In genomic region chr6:30486504-30486903, GRCm38 (mm10) we compare ENCODE assay signal across 23 mouse cellular contexts. TPM values are rescaled to one million over a fixed set of nuclear protein-coding genes. Genes with fewer than 3 reads are reported as not detected.
DNase-seq lines count a peak whose midpoint lies in the region; ATAC-seq and TF ChIP-seq lines count a peak whose summit lies in the region.
"Had no signal": no experiment of that assay in that cellular context is flagged by ENCODE, and none has a peak within 500 bp of the region (broad histone marks: within the 10 kb centered on the region; RNA-seq: fewer than 3 reads in every experiment).

No protein-coding gene starts in this region.

- intact Hi-C loops in heart, postnatal 36 days (cut with DNase I), result no loop called here

- H3K9me3 ChIP-seq in intestine, embryonic 15.5 days, result no peaks in the 10 kb centered on the region
- H3K9me3 ChIP-seq in intestine, postnatal 0 days (ENCODE audit: control insufficient read depth), result no peaks in the 10 kb centered on the region
- H3K9me3 ChIP-seq in stomach, embryonic 15.5 days, result no peaks in the 10 kb centered on the region
- no peaks in the 10 kb centered on the region for H3K9me3 ChIP-seq in stomach, postnatal 0 days (ENCODE audit: control insufficient read depth, low read length)
- H3K9me3 ChIP-seq in intestine, embryonic 16.5 days (ENCODE audit: control insufficient read depth, low read length), result no peaks in the 10 kb centered on the region
- H3K9me3 ChIP-seq: G1E had no signal

- no peak overlapping the region for H3K4me3 ChIP-seq in intestine, embryonic 15.5 days (replicated peaks)
- no peak overlapping the region for H3K4me3 ChIP-seq in intestine, postnatal 0 days (ENCODE audit: low read depth, low read length)
- H3K4me3 ChIP-seq in stomach, embryonic 15.5 days (replicated peaks), result no peak overlapping the region
- no peak overlapping the region for H3K4me3 ChIP-seq in stomach, postnatal 0 days (ENCODE audit: low read depth, low read length)
- no peak overlapping the region for H3K4me3 ChIP-seq in intestine, embryonic 16.5 days (ENCODE audit: low read length)

- no peak for TF ChIP-seq CTCF in intestine, postnatal 0 days (IDR thresholded peaks at IDR 0.05; ENCODE audit: low read depth)
- TF ChIP-seq CTCF in stomach, postnatal 0 days (IDR thresholded peaks at IDR 0.05; ENCODE audit: low read depth), result no peak

- no peak for TF ChIP-seq EP300 in stomach, postnatal 0 days (optimal IDR thresholded peaks at IDR 0.05)

- DNase-seq in heart, adult 11 months, result peak; percentile 57
- no peak for DNase-seq in heart, postnatal 36 days
- no peak for DNase-seq in stomach, postnatal 0 days (ENCODE audit: low spot score)
- DNase-seq: adrenal gland, adult 2 months; adrenal gland, adult 8-10 months; adrenal gland, postnatal 10 days; adrenal gland, postnatal 14 days; adrenal gland, postnatal 25 days; adrenal gland, postnatal 36 days; B cell, adult 2 months; cerebellum, adult 11 months; cerebellum, adult 11-12 months had no signal

- no peak overlapping the region for H3K4me2 ChIP-seq in intestine, embryonic 15.5 days (replicated peaks)
- no peak overlapping the region for H3K4me2 ChIP-seq in intestine, postnatal 0 days (replicated peaks; ENCODE audit: low read depth)
- H3K4me2 ChIP-seq in stomach, embryonic 15.5 days, result no peak overlapping the region
- no peak overlapping the region for H3K4me2 ChIP-seq in stomach, postnatal 0 days (replicated peaks; ENCODE audit: low read depth)
- no peak overlapping the region for H3K4me2 ChIP-seq in intestine, embryonic 16.5 days (ENCODE audit: low read depth, low read length)

- 86% methylated on average over 6 of the region's 6 CpGs for WGBS in intestine, embryonic 15.5 days
- 82% methylated on average over 6 of the region's 6 CpGs for WGBS in intestine, postnatal 0 days
- WGBS in stomach, embryonic 15.5 days, result 86% methylated on average over 6 of the region's 6 CpGs
- 77% methylated on average over 6 of the region's 6 CpGs for WGBS in stomach, postnatal 0 days
- WGBS in intestine, embryonic 16.5 days, result 84% methylated on average over 6 of the region's 6 CpGs

- peaks cover 16% of the 10 kb centered on the region for H3K36me3 ChIP-seq in intestine, embryonic 15.5 days
- H3K36me3 ChIP-seq in intestine, postnatal 0 days (ENCODE audit: control insufficient read depth, insufficient read depth), result peaks cover 61% of the 10 kb centered on the region
- H3K36me3 ChIP-seq in stomach, embryonic 15.5 days, result peaks cover 25% of the 10 kb centered on the region
- peaks cover 18% of the 10 kb centered on the region for H3K36me3 ChIP-seq in stomach, postnatal 0 days (ENCODE audit: control insufficient read depth, insufficient read depth, low read length)
- peaks cover 24% of the 10 kb centered on the region for H3K36me3 ChIP-seq in intestine, embryonic 16.5 days (ENCODE audit: control insufficient read depth, insufficient read depth, low read length)

- ATAC-seq in intestine, embryonic 15.5 days, result 0 out of 2 replicates have a peak, but pooled peaks have one; percentile 55
- ATAC-seq in intestine, postnatal 0 days, result no peak
- ATAC-seq in stomach, embryonic 15.5 days (ENCODE audit: insufficient read depth, low FRiP score, low read depth), result 0 out of 2 replicates have a peak, but pooled peaks have one; percentile 27
- no peak for ATAC-seq in stomach, postnatal 0 days (ENCODE audit: low FRiP score, low TSS enrichment)
- ATAC-seq in intestine, embryonic 16.5 days, result 0 out of 2 replicates have a peak, but pooled peaks have one; percentile 26
- ATAC-seq in megakaryocyte-erythroid progenitor cell, adult 5-6 weeks (replicated peaks; ENCODE audit: low FRiP score, low TSS enrichment, poor library complexity, severe bottlenecking), result no peak
- ATAC-seq: activated CD4-positive, CD25-positive, alpha-beta regulatory T cell, adult 4 months; CD4-positive, CD25-positive, alpha-beta regulatory T cell, adult 4 months; Patski had no signal

- no peaks in the 10 kb centered on the region for H3K4me1 ChIP-seq in intestine, embryonic 15.5 days (replicated peaks)
- H3K4me1 ChIP-seq in intestine, postnatal 0 days (replicated peaks; ENCODE audit: control insufficient read depth, insufficient read depth, low read length), result no peaks in the 10 kb centered on the region
- no peaks in the 10 kb centered on the region for H3K4me1 ChIP-seq in stomach, embryonic 15.5 days
- H3K4me1 ChIP-seq in stomach, postnatal 0 days (replicated peaks; ENCODE audit: control insufficient read depth, insufficient read depth), result no peaks in the 10 kb centered on the region
- H3K4me1 ChIP-seq in intestine, embryonic 16.5 days (ENCODE audit: control insufficient read depth, insufficient read depth, low read length), result no peaks in the 10 kb centered on the region

- H3K27ac ChIP-seq in intestine, embryonic 15.5 days, result no peak overlapping the region
- H3K27ac ChIP-seq in intestine, postnatal 0 days (ENCODE audit: low read depth, low read length), result no peak overlapping the region
- H3K27ac ChIP-seq in stomach, embryonic 15.5 days, result no peak overlapping the region
- no peak overlapping the region for H3K27ac ChIP-seq in stomach, postnatal 0 days (replicated peaks)
- no peak overlapping the region for H3K27ac ChIP-seq in intestine, embryonic 16.5 days (ENCODE audit: low read length)

- no peaks in the 10 kb centered on the region for H3K27me3 ChIP-seq in intestine, embryonic 15.5 days (replicated peaks)
- no peaks in the 10 kb centered on the region for H3K27me3 ChIP-seq in intestine, postnatal 0 days (replicated peaks; ENCODE audit: control insufficient read depth, insufficient read depth, low read length)
- no peaks in the 10 kb centered on the region for H3K27me3 ChIP-seq in stomach, embryonic 15.5 days (replicated peaks)
- H3K27me3 ChIP-seq in stomach, postnatal 0 days (ENCODE audit: control insufficient read depth, insufficient read depth, low read length), result no peaks in the 10 kb centered on the region
- H3K27me3 ChIP-seq in intestine, embryonic 16.5 days (replicated peaks; ENCODE audit: control insufficient read depth, insufficient read depth, low read length), result no peaks in the 10 kb centered on the region
- H3K27me3 ChIP-seq: CH12.LX, Patski had no signal

- H3K9ac ChIP-seq in intestine, embryonic 15.5 days, result no peak overlapping the region
- H3K9ac ChIP-seq in intestine, postnatal 0 days (ENCODE audit: low read depth, low read length), result no peak overlapping the region
- no peak overlapping the region for H3K9ac ChIP-seq in stomach, embryonic 15.5 days
- H3K9ac ChIP-seq in stomach, postnatal 0 days (ENCODE audit: low read length), result no peak overlapping the region
- no peak overlapping the region for H3K9ac ChIP-seq in intestine, embryonic 16.5 days (ENCODE audit: low read depth, low read length)

RNA-seq across cellular contexts. Expression of gene Tmem209, which starts 23.1 kb away (rescaled TPM):
- 1 to 10 TPM; 8.3 to 8.4 TPM for total RNA-seq in heart, postnatal 36 days (2021)
- 31.5 and 33.6 TPM in 2 replicates for polyA plus RNA-seq in intestine, embryonic 15.5 days (2015; fragmentation: Nextera tagmentation; extraction: Ambion mirVana)
- polyA plus RNA-seq in intestine, postnatal 0 days (2015; fragmentation: Nextera tagmentation; extraction: Ambion mirVana), result 10.2 and 11.2 TPM in 2 replicates
- polyA plus RNA-seq in stomach, embryonic 15.5 days (2015; fragmentation: Nextera tagmentation; extraction: Ambion mirVana), result 28.5 and 33.7 TPM in 2 replicates
- 13.0 and 13.7 TPM in 2 replicates for polyA plus RNA-seq in stomach, postnatal 0 days (2015; fragmentation: Nextera tagmentation; extraction: Ambion mirVana)
- polyA plus RNA-seq in intestine, embryonic 16.5 days (2015; fragmentation: Nextera tagmentation; extraction: Ambion mirVana), result 33.0 and 34.0 TPM in 2 replicates
- total RNA-seq in megakaryocyte-erythroid progenitor cell, adult 5-6 weeks (2014; fragmentation: Nextera tagmentation), result 51.7 and 62.6 TPM in 2 replicates
- total RNA-seq in megakaryocyte-erythroid progenitor cell, adult 5-6 weeks (2017), result 35.8 and 46.2 TPM in 2 replicates

RNA-seq across cellular contexts. Expression of gene Ssmem1, which starts 23.1 kb away (rescaled TPM):
- total RNA-seq in heart, postnatal 36 days (2021), result under 1 TPM; 0.22 to 0.31 TPM
- not detected in 2 replicates for polyA plus RNA-seq in intestine, embryonic 15.5 days (2015; fragmentation: Nextera tagmentation; extraction: Ambion mirVana)
- polyA plus RNA-seq in intestine, postnatal 0 days (2015; fragmentation: Nextera tagmentation; extraction: Ambion mirVana), result not detected in 2 replicates
- polyA plus RNA-seq in stomach, embryonic 15.5 days (2015; fragmentation: Nextera tagmentation; extraction: Ambion mirVana), result 0.09 TPM in 1 of 2 replicates, not detected in the other
- polyA plus RNA-seq in stomach, postnatal 0 days (2015; fragmentation: Nextera tagmentation; extraction: Ambion mirVana), result not detected in 2 replicates
- polyA plus RNA-seq in intestine, embryonic 16.5 days (2015; fragmentation: Nextera tagmentation; extraction: Ambion mirVana), result not detected in 2 replicates
- not detected in 2 replicates for total RNA-seq in megakaryocyte-erythroid progenitor cell, adult 5-6 weeks (2014; fragmentation: Nextera tagmentation)
- not detected in 2 replicates for total RNA-seq in megakaryocyte-erythroid progenitor cell, adult 5-6 weeks (2017)
- polyA plus RNA-seq: activated CD4-positive, CD25-positive, alpha-beta regulatory T cell, adult 4 months; adrenal gland, adult 2 months; CD4-positive, CD25-positive, alpha-beta regulatory T cell, adult 4 months; G1E had no signal

RNA-seq across cellular contexts. Expression of gene Cpa2, which starts 54.9 kb away (rescaled TPM):
- total RNA-seq in heart, postnatal 36 days (2021), result not detected
- polyA plus RNA-seq in intestine, embryonic 15.5 days (2015; fragmentation: Nextera tagmentation; extraction: Ambion mirVana), result 327 and 654 TPM in 2 replicates
- polyA plus RNA-seq in intestine, postnatal 0 days (2015; fragmentation: Nextera tagmentation; extraction: Ambion mirVana), result 2.9 and 3.3 TPM in 2 replicates
- 765 and 1,219 TPM in 2 replicates for polyA plus RNA-seq in stomach, embryonic 15.5 days (2015; fragmentation: Nextera tagmentation; extraction: Ambion mirVana)
- 1.7 and 2.6 TPM in 2 replicates for polyA plus RNA-seq in stomach, postnatal 0 days (2015; fragmentation: Nextera tagmentation; extraction: Ambion mirVana)
- polyA plus RNA-seq in intestine, embryonic 16.5 days (2015; fragmentation: Nextera tagmentation; extraction: Ambion mirVana), result 399 and 443 TPM in 2 replicates
- total RNA-seq in megakaryocyte-erythroid progenitor cell, adult 5-6 weeks (2014; fragmentation: Nextera tagmentation), result not detected in 2 replicates
- total RNA-seq in megakaryocyte-erythroid progenitor cell, adult 5-6 weeks (2017), result not detected in 2 replicates
- total RNA-seq: CH12.LX, G1E had no signal
- polyA plus RNA-seq: adrenal gland, adult 2 months; C2C12; G1E; Patski had no signal

Comparison
In these comparisons a context has a peak if more than half of its experiments do, and no peak if none do; other contexts are left out.
1. ATAC-seq: peak in intestine, embryonic 15.5 days (single experiment), stomach, embryonic 15.5 days (single experiment) and intestine, embryonic 16.5 days (single experiment); none in intestine, postnatal 0 days (single experiment), stomach, postnatal 0 days (single experiment) and megakaryocyte-erythroid progenitor cell, adult 5-6 weeks (single experiment).
2. RNA of gene Cpa2, which starts 54.9 kb away (polyA plus RNA-seq): 765 to 1,219 TPM in stomach, embryonic 15.5 days, 399 to 443 TPM in intestine, embryonic 16.5 days and 327 to 654 TPM in intestine, embryonic 15.5 days; 2.9 to 3.3 TPM in intestine, postnatal 0 days and 1.7 to 2.6 TPM in stomach, postnatal 0 days; every median in the first group is over 10 times any median in the second.